Mouse (Mus musculus) cerebellum, postnatal 4 days (tissue): ENCODE data around the gene Cenpf.

Experiments
- DNase-seq, 2 experiments: peaks; one replicate each; pipeline ENCODE4 v3.0.0; 2022; ENCODE audit warnings: low spot score in 2 of 2, mixed read lengths in 1 of 2

The Cenpf gene

GRCm38 (mm10) chr1:189631906-189632675 is 55.8 kb downstream of the Cenpf start:
- DNase-seq = no peak

DNA sequence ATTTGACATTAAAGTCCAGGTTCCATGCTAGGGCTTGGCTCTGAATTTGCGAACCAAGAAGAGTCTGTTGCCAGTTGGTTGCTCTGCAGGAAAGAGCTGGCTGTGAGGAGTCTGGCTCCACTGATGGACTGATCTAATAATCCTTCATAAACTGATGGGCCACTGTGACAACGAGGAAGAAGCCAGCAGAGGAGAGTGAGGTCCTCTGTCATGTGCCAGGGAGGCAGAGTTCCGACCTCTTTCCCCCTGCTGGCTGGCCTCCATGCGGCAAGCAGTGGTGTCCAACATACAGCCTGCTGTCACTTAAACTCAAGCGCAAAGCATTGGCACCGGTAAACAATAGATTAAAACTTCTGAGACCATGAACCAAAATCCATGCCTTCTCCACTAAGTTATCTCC is 57.9 kb downstream of the Cenpf start:
- DNase-seq = no peak

DNA sequence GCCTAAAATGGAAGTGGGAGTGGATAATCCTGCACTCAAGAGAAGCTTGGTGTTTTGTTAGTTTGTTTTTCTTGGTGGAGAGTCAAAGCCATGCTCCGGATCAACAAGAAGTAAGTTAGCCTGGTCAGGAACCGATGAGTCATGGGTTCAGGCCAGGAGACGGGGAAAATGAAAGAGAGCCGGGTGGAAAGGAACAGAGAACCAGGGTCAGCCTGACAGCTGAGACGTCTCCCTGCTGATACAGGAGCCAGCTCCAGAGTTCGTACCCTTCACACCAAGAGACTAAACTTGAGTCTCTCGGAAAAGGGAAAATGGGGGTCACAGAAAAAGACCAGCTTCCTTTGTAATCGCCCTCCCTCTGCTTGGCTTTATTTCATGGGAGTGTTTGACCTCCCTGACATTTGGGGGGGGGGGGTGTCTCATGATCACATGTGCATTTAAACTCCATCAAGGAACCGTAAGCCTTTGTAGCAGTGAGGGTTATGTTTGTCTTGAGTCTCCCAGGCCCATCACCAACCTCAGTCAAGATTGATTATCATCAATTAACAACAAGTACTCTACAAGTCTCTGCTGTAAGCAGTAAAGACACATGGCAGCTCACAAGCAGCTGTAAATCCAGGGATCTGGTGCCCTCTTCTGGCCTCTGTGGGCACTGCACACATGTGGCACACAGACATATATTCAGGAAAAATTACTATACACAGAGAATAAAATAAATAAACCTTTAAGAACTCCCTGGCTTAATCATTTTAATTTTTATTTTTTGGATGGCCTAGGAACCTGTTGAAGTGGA is 59.7 kb downstream of the Cenpf start:
- DNase-seq = peak; percentile 74 to 82

- DNase-seq = no peak
Observed at GRCm38 (mm10) chr1:189624756-189625155, 63.1 kb downstream of the Cenpf start.

DNA sequence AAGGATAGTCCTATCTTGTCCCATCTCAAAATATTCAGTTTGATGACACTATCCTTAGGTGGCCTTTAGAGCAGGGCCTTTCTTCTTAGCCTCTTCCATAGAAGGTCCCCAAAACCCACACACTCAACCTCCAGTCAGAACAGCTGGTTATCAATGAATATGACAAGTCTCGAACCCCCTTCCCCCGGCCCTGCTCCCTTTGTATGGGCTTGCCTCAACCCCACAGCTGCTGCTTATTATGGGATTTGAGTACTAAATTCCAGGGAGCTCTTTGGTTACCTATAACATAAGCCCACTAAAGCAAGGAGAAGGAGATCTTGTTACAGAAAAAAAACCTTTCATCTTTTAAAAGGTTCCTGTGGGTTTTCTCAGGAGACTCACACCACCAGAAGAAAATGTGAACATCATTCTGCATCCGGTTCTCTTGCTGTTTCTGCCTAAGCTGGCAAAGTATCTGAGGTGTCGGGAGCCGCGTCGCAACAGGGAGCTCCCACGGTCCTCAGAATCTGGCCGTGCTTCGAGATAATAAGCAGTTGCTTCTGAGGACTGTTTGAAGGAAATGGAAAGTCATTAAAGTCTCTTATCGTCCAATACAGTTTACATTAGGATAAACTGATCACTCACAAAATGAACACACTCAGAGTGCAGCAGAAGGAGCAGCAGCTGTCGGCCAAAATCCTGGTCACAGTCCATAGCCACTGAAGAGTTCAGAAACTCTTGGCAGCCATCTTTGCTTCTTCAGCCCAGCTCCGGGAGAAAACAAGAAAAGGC is 68.7 kb downstream of the Cenpf start:
- no peak for DNase-seq

DNA sequence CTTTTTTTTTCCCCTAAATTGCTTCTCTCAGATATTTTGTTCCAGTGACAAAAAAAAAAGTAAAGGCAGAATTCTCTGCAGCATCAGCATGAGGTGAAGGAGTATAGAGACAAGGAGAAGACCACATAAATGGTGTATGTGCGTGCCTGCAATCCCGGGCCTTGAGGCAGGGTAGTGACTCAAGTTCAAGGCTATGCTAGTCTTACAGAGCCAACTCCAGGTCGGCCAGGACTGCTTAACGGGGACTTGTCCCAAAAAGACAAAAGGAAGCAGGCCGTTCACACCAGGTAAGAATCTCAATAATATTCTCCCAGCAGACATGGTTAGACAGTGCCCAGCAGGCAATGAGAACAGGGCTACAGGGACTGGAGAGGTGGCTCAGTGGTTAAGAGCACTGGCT is 70.5 kb downstream of the Cenpf start:
- no peak for DNase-seq

DNA sequence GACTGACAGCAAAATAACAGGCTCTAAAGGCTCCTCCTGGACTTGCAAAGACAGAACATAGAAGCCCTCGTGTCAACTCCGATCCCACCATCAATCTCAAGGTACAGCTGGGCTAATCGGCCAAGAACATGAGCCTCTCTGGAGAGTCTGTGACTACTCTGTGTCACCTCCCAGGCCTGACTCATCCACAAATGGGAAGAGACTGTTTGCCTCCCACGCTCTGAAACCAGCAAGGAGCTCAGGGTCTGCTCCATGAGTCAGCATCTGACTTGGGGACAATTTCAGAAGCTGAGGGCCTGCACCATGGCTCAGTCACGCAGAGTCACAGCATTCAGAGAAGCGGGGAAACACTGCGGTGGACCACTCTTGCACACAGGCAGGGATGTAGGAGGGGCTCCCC is 72.6 kb downstream of the Cenpf start:
- no peak for DNase-seq

DNA sequence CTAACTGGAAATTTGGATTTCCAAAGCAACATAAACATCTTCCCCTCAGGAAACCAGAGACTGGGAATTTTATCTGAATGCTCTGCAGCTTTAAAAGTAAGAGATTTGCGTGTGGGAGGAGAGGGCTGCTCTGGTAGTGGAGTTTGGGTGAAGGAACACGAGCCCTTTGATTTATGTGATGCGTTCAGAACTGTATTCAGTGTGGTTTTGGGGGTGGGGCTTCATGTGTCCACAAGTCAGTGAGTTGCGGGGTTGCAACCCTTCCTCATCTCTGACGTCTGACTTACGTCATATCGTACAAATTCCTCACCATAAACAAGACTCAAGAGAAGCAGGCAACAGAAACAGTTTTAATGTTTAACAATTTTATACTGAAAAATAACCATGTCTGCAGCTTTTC is 74.8 kb downstream of the Cenpf start:
- DNase-seq = no peak

DNA sequence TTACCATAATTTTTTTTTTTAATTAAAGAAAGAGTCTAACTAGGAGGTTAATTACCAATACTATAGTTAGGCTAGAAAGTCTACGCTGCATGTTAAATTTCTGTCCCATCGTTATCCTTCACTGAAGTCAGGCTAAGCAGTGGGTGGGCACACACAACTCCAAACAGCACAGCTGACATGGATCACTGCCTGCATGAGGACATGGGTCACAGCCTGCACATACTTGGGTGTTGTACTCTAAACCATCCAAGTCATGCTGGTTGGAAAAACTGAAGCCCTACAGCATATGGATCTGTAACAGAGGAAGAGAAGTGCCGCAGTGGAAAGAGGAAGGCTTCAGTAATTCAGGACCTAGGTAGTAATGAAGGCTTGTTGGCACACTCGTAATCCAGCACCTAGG is 76.1 kb downstream of the Cenpf start:
- DNase-seq = no peak

DNA sequence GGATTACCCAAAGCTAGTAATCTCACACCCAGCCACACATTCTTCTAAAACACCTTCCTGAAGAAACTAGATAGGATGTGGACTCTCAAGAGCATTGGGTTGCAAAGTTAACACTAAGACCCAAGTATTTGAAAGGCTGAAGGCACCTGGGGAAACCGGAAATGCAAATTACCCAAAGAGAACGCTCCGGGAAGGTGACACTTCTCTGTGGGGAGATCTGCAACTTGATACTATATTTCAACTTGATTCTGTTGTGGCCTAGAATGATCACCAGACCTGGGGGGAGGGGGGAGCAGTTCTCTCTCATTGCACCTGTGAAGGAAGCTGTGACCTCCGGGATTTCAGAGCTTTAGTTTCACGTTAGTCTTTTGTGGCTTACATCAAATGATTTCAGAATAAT is 79.2 kb downstream of the Cenpf start:
- DNase-seq = no peak

GRCm38 (mm10) chr1:189608039-189608438 is 79.8 kb downstream of the Cenpf start:
- DNase-seq = no peak

- no peak for DNase-seq
Observed at GRCm38 (mm10) chr1:189605598-189606126, 82.2 kb downstream of the Cenpf start.

DNA sequence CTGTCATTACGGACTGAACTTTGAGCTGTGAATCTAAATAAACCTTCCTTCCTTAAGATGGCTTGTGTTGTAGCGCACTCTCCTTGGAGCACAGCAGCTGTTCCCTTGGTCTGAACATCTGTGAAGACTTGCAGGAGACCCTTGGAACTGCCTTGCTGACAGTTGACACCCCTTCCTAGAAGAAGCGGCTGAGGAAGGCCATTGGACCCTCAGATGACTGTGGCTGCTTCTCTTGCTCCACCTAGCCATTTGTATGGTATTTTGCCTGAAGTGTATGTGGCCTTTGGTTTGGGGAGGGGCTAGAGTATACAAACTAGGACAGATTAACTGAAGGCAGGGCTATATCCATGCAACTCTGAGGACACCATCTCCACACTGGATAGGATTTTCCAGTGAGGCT is 90.8 kb downstream of the Cenpf start:
- no peak for DNase-seq
